Mouse (Mus musculus): ENCODE data around the gene Rbm15.
"Not testable (repeated sequence)": the region's sequence is repeated elsewhere in the genome, so short reads cannot be mapped to it uniquely, and the experiment has no call there.

The Rbm15 gene

DNA sequence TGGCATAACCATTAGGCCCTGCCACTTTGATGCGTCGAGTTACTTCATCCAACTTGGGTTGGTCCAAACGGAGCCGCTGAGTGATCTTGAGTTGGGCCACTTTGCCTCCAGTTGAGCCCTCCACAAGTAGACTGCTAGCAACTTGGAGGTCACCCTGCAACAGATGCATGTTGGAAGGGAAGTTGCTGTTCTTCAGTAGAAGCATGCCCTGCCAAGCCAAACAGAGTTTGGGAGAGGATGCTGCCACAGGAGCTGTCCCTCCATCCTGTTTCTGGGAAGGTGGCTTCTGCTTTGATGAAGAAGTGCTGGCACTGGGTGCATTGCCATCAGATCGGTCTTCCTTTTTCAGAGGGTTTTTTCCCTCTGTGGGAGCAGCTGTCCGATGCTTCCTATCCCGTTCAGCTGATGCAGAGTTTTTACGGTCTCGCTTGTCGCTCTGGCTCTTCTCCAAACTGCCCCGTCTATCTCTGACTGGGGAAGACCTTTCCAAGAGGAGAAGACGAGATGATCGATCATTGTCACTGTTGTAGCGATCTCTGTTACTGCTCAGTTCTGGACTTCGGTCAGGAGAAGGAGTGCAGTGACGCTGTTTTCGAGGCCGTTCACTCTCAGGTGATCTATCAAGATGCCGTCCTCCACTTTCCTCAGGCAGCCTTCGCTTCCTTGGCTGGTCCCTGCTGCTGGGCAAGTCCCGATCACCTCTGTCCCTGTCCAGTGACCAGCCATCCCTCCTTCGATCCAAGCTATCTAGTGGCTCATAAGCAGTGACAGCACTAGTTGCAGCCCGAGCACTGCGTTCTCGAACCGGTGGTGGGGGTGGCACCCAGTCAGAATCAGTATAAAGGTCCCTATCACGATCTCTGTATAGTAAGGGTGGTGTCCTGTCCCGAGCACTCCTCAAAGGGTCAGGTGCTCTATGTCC is 2.7 kb downstream of the Rbm15 start:
- no peak for DNase-seq (ENCODE audit: low read depth)

DNA sequence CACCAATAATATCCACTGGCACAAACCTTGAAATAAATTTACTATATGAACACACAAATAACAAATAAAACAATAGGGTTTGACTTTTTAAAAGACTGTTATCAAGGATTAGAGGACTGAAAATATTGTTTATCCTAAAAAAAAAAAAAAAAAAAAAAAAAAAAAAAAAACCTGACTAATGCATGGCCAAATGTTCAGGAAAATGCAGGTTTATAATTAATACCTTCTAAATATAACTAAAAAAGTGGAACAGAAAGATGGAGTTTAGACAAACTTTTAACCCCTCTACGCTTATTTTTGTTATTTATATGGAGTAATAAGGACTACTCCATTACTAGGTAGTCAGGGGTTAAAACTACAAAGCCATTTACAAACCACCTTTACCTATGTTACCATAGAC is 7.0 kb downstream of the Rbm15 start:
- no peak for DNase-seq (ENCODE audit: low read depth)

DNA sequence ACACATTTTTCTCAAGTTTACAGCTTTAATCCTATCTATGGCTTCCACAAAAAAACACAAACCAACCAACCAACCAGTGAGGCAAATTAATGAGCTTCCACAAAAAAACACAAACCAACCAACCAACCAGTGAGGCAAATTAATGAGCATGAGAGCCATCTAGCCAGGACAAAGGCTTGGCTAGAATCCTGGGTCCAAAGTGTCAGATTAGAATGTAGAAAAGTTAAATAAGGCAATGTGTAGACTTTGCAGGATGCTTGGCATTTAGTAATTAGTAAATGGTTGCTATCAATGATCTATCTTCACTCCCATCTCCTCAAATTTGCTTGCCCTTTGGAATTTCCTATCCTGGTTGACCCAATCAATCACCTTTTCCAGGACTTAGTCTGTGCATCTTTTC is 11.7 kb downstream of the Rbm15 start:
- DNase-seq (ENCODE audit: low read depth): no peak

DNA sequence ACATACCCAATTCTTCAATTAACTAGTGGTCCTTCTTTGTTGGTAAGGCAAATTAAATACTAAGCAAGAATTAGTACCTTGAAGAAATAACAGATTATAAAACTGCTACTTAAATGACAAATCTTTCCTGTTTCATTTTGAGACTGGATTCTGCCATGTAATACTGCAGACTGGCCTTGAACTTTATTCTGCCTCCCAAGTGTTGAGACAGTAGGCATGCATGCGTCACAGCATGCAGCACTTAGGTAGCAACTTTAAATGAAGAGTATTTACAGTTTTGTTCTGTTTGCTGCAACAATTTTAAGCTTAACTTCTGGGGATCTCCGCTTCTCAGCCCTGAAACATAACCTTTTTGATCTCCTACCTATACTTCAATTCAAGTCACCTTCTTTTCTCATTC is 12.3 kb downstream of the Rbm15 start:
- no peak for DNase-seq (ENCODE audit: low read depth)

DNA sequence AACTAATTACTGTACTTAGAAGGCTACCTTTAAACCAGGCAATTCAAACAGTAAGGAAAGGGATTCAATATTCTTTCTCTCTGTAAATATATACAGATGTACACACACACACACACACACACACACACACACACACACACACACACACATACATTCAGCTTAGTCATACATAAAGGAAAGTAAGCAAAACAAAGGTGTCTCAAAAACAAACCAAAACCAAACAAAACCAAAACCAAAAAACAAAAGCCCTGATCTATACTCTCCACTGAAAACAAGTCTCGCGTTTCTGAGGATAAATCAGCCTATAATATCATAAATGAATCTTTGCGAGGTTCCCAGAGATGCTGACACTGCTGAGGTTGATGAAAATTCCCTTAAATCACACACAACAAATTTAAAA is 16.1 kb downstream of the Rbm15 start:
- no peak for DNase-seq (ENCODE audit: low read depth)

DNA sequence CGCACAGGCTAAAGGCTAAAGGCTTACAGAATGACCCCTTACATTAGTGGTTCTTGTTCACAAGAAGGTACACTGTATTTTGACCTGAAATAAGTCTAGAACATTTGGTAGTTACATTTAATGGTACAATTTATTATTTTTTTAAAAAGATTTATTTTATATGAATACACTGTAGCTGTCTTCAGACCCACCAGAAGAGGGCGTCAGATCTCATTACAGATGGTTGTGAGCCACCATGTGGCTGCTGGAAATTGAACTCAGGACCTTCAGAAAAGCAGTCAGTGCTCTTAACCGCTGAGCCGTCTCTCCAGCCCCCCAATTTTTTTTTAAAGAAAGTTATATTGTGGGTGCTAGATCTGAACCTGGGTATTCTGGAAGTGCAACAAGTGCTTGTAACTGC is 36.6 kb downstream of the Rbm15 start:
- DNase-seq (ENCODE audit: low read depth): not testable (repeated sequence)

DNA sequence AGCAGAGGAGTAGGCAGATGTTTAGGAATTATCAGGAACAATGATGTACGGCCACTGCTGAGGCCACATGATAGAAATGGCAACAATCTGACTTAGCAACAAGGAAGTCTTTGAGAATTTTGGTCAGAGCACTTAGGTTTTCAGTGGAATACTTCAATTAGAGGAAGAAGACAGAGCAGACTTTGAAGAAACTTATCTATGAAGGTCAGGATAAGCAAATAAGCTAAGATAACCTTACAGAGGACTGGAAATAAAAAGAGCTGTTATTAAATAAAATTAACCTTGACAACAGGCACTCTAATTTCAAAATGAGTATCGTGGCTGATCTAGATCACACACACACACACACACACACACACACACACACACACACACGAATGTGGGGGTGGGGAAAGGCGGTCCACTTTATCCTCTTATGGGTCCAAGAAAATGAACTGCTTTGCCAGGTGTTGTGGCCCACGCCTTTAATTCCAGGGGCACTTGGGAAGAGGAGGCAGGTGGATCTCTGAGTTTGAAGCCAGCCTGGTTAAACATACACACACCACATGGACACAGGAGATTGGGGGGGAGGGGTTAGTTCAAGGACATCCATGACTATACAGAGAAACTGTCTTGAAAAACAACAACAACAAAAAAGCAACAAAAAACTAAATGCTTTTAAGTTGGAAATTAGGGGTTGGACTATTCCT is 37.7 kb downstream of the Rbm15 start:
- DNase-seq (ENCODE audit: low read depth): no peak

DNA sequence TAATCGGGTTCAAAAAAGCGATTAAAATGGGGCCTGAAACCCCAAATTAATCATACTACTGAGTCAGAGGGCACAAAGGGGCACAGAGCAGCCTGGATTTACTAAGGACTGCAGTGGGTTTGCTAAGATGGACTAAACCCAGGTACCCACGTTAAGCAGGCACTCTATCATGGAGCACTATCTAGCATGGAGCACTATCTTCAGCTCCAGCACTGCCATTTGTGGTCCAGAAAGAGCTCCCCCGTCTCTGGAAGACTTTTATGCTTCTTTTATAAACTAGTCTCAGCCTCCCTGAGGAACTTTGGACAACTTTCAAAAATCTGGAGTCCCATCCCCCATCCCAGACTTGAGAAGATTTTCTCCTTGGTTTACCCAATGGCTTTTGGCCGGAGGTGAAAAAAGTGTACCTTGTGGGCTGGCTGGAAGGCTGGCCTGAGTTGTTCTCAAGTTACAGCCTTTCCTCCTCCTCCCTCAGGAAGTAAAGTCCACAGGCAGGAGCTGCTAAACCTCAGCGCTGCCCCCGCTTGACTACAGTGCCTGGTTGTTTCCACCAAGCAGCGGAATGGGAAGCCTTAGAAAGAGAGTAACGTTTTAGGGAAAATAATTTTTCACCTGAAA is 42.6 kb downstream of the Rbm15 start, which contains the start of gene Slc16a4:
Gene Slc16a4 (plus strand): TSS at position 467 of the 618 bp plus-strand sequence.
- peak; percentile 86 for DNase-seq (ENCODE audit: low read depth)

DNA sequence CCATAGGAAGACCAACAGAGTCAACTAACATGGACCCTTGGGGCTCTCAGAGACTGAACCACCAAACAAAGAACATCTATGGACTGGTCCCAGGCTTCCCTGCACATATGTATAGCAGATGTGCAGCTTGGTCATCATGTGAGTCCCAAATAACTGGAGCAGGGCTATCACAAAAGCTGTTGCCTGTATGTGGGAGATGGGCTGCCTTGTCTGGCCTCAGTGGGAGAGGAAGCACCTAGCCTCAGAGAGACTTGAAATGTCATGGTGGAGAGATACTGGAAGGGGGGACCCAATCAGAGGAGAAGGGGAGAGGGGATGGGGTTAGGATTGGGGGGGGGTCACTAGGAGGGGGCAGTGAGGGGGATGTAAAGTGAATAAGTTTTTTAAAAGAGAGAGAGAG is 46.1 kb downstream of the Rbm15 start:
- no peak for DNase-seq (ENCODE audit: low read depth)

DNA sequence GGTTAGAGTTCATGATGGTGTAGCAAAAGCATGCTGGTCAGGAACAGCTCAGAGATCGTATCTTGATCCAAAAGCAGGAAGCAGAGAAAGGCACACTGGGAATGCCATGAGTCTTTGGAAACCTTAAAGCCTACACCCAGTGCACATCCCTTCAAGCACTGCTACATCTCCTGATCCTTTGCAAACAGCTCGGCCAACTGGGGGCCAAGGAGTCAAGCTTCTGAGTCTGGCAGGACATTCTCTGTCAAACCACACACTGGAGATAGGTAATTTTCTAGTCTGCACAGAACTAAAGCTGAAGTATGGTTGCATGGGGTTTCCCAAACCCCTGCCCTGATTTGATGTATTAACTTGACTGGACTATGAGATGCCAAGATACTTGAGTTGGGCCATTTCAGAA is 47.4 kb downstream of the Rbm15 start:
- DNase-seq (ENCODE audit: low read depth): no peak

DNA sequence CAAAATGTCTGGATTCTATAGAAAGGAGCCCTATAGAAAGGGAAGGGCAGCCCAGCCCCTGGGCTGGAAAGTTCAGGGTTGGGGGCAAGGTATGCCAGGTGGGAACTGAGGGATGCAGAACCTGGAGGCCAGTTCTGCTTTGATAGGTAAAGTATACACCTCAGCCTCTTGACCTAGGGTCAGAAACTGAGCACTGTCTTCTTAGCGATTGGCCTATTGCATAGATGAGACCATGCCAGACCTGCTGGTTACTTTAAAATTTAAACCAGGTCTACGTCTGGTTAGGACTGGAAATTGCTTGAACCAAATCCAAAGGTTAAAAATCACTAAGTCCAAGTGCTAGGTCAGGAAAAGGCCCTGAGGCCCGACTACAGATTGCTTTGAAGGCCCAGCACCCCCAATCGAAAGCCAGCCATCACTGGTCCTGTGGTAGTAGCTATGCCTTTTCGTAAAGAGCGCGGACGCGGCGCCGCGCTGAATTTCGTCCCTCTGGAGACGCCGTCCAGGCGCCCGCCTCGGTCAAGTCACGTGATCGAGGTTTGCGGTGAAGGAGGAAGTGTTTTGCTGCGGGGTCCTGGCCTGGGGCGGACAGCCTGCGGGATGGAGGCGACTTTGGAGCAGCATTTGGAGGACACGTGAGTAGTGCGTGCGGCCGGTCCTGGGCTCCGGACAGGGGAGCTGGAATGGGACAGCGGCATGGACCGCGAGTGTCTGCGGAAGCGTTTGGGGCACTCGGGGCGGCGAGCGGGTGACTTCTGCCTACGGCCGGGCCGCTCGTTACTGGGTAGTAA is 54.8 kb downstream of the Rbm15 start, which contains the start of gene Lamtor5:
Gene Lamtor5 (plus strand): TSS at position 380 of the 791 bp plus-strand sequence.
- peak; percentile 56 for DNase-seq (ENCODE audit: low read depth)

DNA sequence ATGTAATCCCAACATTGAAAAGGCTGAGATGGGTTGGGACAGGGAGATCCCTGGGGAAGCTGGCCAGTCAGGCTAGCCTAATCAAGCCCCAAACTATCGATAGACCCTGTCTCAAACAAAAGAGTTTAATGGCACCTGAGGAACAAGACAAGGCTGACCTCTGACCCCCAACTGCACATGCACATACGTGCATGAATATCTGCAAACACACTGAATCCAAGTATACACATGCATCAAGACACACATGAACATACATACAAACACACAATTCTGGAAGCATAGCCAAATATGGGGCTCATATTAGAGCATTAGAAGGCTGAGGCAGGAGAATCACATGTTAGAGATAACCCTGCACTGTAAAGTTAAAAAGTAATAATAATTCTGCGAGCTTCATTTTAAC is 56.8 kb downstream of the Rbm15 start:
- DNase-seq (ENCODE audit: low read depth): no peak

DNA sequence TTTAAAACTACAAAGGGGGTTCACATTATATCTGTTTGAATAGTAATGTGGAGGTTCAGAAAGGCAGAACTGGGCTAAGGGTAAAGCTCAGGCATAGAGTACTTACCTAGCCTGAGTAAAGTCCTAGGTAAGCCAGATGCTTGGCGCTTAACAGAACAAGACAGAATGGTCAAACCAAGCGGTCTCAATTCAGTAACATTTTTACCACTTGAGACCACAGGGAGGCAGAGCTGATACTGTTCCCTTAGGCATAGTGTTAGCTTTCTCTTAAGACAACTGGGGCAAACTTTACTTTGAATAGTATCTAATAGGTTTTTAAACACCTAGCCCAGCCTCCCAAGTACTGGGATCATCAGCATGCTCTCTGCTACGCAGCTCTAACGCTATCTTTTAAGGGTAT is 57.5 kb downstream of the Rbm15 start:
- no peak for DNase-seq (ENCODE audit: low read depth)
